Comparison of ENCODE assay signal across 8 mouse cellular contexts in genomic region chr4:129086078-129086477, GRCm38 (mm10). TPM values are rescaled to one million over a fixed set of nuclear protein-coding genes. Genes with fewer than 3 reads are reported as not detected.
A peak's percentile ranks its signal among the peaks of the same experiment; 100 is the strongest.
DNase-seq lines count a peak whose midpoint lies in the region; TF ChIP-seq lines count a peak whose summit lies in the region.
"Had no signal": no experiment of that assay in that cellular context is flagged by ENCODE, and none has a peak within 500 bp of the region (broad histone marks: within the 10 kb centered on the region; RNA-seq: fewer than 3 reads in every experiment).

No protein-coding gene starts in this region.

- TF ChIP-seq CTCF in E14TG2a.4 (conservative IDR thresholded peaks at IDR 0.05; ENCODE audit: low read length): peak; percentile 89
- peak; percentile 92 for TF ChIP-seq CTCF in gastrocnemius, adult 2 months (IDR thresholded peaks at IDR 0.05)

- H3K36me3 ChIP-seq in E14TG2a.4 (ENCODE audit: insufficient read depth, low read length): peaks cover 41% of the 10 kb centered on the region

- H3K27ac ChIP-seq in gastrocnemius, adult 2 months: no peak overlapping the region

- H3K4me1 ChIP-seq in E14TG2a.4 (replicated peaks; ENCODE audit: low read depth, low read length): peaks cover 45% of the 10 kb centered on the region

- DNase-seq in R1 (ENCODE audit: low read depth, low spot score): peak; percentile 85
- DNase-seq in cerebellum, postnatal 14 days: peak; percentile 88 to 89
- DNase-seq in gastrocnemius, adult 2 months: peak; percentile 66
- DNase-seq in kidney, postnatal 14 days: peak; percentile 78
- DNase-seq in lung, adult 18-20 months: peak; percentile 60 to 70
- peak; percentile 91 for DNase-seq in retina, embryonic 14.5 days (ENCODE audit: low spot score)

- H3K27me3 ChIP-seq in E14TG2a.4 (ENCODE audit: insufficient read depth, low read length): peaks cover 4% of the 10 kb centered on the region; the same call in 1 of the 2 replicates

- no peaks in the 10 kb centered on the region for H3K9me3 ChIP-seq in E14TG2a.4 (ENCODE audit: low read length)

- no peak overlapping the region for H3K4me3 ChIP-seq in E14TG2a.4 (replicated peaks; ENCODE audit: low read length)
- H3K4me3 ChIP-seq in gastrocnemius, adult 2 months: no peak overlapping the region

- intact Hi-C loops in gastrocnemius, adult 2 months (cut with DNase I): loop anchor here (1.0 kb wide), 2 partner anchors 115 to 178 kb away; no protein-coding TSS in a partner anchor

RNA-seq across cellular contexts. Expression of gene Tmem54, which starts 19.3 kb away (rescaled TPM):
- not detected for total RNA-seq in gastrocnemius, adult 2 months (2021)
- total RNA-seq: layer of hippocampus, postnatal 36 days had no signal

RNA-seq across cellular contexts. Expression of gene Rnf19b, which starts 28.0 kb away (rescaled TPM):
- total RNA-seq in gastrocnemius, adult 2 months (2021): 10 to 100 TPM; 22.0 to 24.0 TPM

RNA-seq across cellular contexts. Expression of gene Hpca, which starts 35.8 kb away (rescaled TPM):
- not detected for total RNA-seq in gastrocnemius, adult 2 months (2021)

RNA-seq across cellular contexts. Expression of gene Fndc5, which starts 50.7 kb away (rescaled TPM):
- 100 to 1,000 TPM in 1 of 2 experiments, 10 to 100 TPM in 1; 52.1 to 132 TPM for total RNA-seq in gastrocnemius, adult 2 months (2021)
